Mouse (Mus musculus): ENCODE measurements around the gene Snap47.

The Snap47 gene

GRCm38 (mm10) chr11:59421967-59422366, 29.0 kb downstream of the Snap47 start:
- DNase-seq (ENCODE audit: low spot score in 2 of 2), result no peak

DNA sequence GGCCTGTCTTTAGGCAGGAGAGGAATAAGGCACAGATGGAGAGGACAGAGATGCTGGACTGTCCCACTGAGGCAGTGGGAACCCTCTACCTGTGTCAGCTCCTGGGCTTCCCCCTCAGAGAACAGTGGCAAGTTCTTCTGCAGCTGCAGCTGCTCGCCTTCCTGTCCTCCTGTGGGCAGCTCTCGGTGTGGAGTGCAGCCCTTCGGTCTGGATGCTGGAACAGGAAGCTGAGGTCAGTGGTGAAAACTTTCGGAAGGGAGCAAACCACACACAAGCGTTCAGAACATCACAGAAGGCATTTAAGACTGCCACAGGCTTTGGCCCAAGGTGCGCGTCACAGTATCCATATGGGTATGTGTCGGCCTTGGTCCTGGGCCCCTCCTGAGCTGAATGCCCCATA, 29.6 kb downstream of the Snap47 start:
- DNase-seq (ENCODE audit: low spot score in 2 of 2), result no peak

DNA sequence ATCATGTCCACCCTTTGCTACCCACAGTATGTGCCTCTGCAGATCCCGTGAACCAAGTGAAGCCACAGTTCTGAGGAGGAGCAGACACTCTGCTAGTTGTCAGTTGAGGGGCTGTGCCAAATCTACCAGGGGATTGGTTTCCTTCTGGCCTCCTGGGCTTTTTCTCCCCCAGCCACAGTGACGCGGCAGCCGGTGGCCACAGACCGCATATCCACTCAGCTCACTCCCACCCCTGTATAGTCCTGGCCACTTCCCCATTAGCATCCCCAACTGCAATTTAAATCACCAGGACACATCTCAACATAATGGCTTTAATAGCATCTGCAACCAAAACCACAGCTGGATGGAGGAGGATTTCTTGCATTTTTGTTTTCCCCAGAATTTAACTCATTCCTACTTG, 32.3 kb downstream of the Snap47 start:
- no peak for DNase-seq (ENCODE audit: low spot score in 2 of 2)

DNA sequence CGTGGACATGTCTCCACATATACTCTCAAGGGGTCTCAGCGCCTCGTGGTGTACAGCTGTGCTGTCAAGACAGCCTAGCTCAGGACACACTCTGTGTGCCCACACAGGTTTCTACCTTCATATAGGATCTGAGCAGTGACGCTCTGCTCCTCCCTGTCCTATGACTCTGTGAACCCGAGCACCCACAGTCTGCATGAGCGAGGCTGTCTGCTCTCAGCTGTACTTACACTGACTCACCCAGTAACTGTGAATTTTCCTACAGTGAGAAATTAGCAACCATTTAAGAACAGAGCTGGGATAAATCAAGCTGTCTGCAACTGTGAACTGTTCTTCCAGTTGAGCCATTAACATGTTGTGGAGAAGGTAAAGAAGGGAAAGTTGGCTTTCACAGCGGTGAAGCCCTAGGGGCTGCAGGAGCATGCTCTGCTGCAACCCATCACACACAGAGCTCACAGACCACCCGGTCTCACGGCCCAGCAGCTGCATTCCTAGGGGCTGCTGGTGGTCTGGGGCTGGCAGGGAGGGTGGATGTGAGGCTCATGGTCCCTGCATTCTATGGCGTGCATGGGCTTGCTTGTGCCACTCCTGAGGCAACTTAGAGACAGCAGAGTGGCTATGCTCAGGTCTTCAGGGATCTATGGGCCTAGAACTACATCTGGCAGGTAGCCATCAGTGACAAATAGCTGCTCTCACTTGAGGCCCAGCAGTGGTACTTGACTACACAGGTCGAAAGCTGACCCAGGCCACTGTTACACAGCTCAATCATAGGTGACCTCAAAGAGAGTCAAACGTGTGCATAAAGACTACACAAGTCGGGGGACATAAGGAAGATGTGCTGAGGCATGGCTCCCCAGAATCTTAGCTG, 37.8 kb downstream of the Snap47 start:
- DNase-seq (ENCODE audit: low spot score in 2 of 2), result no peak

- DNase-seq (ENCODE audit: low spot score in 2 of 2), result no peak
Observed at GRCm38 (mm10) chr11:59412058-59412457, 38.9 kb downstream of the Snap47 start.

- no peak for DNase-seq (ENCODE audit: low spot score in 2 of 2)
Observed at GRCm38 (mm10) chr11:59410851-59411250, 40.1 kb downstream of the Snap47 start.

- no peak for DNase-seq (ENCODE audit: low spot score in 2 of 2)
Observed at GRCm38 (mm10) chr11:59405761-59406160, 45.2 kb downstream of the Snap47 start.

- DNase-seq (ENCODE audit: low spot score in 2 of 2), result no peak
Observed at GRCm38 (mm10) chr11:59400876-59401275, 50.1 kb downstream of the Snap47 start.

DNA sequence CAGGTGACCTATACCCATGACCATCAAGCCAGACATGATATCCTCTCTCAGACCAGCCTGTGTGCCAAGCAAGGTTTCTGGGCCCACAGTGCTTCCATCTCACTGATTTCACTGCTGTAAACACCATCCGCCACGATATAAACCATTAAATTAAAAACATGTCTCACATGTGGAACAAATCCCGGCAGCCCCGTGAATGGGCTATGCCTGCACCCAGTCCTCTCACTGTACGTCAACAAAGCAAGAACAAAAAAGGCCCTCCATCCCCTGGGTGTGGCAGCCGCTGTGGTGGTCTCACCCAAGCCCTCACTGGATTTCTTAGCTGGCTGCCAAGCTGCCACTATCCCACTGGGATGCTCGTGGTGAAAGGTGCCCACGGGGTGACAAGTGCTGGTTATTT, 51.2 kb downstream of the Snap47 start:
- DNase-seq (ENCODE audit: low spot score in 2 of 2), result no peak

GRCm38 (mm10) chr11:59397536-59398371, 53.2 kb downstream of the Snap47 start:
- DNase-seq (ENCODE audit: low spot score in 2 of 2), result no peak

DNA sequence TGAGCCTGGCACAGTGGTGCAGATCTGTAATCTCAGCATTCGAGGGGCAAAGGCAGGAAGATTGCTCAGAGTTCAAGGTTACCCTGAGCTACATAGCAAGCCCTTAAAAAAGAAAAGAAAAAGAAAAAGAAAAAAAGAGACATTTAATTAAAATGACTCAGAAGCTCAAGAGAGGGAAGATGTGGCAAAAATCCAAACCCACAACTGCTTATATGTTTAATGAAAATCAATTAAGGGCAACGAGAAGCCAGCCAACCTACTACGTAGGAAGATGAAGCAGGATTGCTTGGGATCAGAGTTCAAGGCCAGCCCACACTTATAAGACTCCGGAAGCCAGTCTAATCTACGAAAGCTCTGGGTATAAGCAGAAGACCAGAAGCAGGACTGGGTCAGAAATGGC, 56.5 kb downstream of the Snap47 start:
- no peak for DNase-seq (ENCODE audit: low spot score in 2 of 2)

- no peak for DNase-seq (ENCODE audit: low spot score in 2 of 2)
Observed at GRCm38 (mm10) chr11:59393591-59393990, 57.4 kb downstream of the Snap47 start.

DNA sequence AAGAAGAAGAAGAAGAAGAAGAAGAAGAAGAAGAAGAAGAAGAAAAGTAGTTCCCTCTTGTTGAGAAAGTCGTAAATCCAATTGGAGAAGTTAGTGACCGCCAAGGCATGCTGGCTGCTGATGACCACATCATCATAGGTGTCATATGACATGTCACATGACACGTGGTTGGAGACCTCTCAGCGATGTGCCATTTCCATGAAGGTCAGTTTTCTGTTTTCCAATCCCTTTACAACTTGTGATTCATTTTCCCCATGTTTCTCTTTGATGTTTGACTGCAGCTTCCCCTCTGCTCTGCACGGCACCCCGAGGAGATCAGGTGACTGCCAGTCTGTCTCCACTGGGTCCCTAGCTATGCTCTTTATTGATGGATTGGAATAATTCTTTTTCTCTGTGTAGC, 58.7 kb downstream of the Snap47 start:
- DNase-seq (ENCODE audit: low spot score in 2 of 2), result no peak

DNA sequence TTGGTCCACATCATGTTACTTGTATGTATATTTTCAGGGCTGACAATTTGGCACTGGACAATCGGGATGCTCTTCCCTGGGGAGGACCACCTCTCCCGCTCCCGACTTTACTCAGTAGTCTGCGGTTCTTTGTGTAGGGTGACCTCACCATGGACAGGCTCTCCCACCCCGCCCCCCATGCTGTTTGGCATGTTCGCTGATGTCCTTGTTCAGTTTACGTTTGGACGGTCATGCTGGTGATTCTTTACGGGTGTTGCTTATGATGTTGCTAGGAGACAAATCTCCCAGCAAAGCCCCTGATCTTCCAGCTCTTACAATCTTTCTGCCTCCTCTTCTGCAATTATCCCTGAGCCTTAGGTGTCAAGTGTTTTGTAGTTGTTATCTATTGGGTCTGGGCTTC, 60.5 kb downstream of the Snap47 start:
- no peak for DNase-seq (ENCODE audit: low spot score in 2 of 2)

DNA sequence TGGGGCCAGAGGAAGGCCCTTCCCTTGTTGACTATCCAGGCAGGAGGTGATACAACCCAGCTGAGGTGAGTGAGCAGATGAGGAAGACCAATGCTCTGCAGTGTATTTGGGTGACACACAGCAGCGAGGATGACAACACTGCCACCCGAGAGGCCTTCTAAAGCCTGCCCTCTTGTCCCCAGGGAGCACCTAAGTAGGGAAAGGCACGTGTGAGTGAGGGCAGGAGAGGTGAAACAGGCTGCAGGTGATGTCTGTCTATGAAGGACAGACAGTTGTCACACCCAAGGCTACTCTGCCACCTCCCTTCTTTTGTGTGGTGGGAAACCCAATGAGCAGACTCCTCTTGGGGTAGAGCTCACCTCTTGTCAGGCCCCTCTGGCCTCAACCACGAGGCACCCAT, 61.4 kb downstream of the Snap47 start:
- no peak for DNase-seq (ENCODE audit: low spot score in 2 of 2)

DNA sequence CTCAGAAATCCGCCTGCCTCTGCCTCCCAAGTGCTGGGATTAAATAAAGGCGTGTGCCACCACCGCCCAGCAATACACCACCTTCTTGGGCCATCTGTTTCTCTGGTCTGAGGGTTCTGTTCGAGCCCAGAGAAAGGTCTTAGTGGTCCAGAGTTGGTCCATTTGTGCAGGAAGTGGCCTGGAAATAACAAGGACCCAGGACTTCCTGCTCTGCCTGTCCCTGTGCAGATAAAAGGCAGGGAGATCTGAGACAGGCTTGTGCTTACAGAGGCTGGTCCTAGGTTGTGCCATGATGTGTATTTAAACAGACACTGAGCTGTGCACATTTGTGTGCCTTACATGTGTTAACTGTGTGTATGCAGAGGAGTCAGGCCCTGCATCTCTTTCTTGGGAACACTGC, 62.2 kb downstream of the Snap47 start:
- DNase-seq (ENCODE audit: low spot score in 2 of 2), result no peak

- no peak for DNase-seq (ENCODE audit: low spot score in 2 of 2)
Observed at GRCm38 (mm10) chr11:59387471-59387870, 63.5 kb downstream of the Snap47 start.

DNA sequence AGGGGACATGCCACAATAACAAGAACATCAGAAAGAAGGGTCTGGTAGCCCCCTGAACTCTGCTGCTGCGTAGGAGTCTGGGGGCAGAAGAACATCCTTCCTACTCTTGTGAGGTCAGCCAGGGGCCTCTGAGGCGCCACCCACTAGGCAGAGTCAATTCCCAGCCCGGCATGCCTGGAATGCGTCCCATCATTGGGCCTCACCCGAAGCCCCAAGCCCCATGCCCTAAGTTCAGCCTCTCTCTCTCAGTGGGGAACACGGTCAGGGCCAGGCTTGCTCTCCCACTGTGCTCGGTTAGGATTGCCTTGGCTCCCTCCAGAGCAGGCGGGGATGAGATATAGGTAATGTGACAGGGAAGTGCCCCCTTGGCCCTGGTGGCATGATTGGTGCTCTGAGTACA, 65.9 kb downstream of the Snap47 start:
- no peak for DNase-seq (ENCODE audit: low spot score in 2 of 2)

GRCm38 (mm10) chr11:59384441-59384959, 66.5 kb downstream of the Snap47 start:
- no peak for DNase-seq (ENCODE audit: low spot score in 2 of 2)

DNA sequence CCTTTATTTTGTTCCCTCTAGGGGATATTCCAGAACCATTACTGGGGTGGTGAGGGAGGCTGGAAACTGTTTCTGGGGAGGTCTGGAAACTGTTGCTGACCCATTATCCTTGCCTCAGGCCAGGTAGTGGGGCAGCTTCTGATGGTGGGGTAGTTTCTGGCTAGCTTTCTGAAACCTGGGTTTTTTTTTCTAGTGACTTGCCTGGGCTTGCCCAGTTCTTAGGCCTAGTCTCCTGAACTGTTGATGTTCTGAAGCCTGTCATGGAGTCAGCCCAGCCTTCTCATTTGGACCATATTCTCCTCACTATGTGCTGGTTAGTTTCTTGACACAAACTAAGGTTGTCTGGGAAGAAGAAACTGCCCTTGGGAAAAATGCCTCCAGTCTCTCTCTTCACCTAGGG, 71.4 kb downstream of the Snap47 start:
- DNase-seq (ENCODE audit: low spot score in 2 of 2), result no peak

- DNase-seq (ENCODE audit: low spot score in 2 of 2), result no peak
Observed at GRCm38 (mm10) chr11:59377999-59378398, 73.0 kb downstream of the Snap47 start.

- no peak for DNase-seq (ENCODE audit: low spot score in 2 of 2)
Observed at GRCm38 (mm10) chr11:59375475-59375874, 75.5 kb downstream of the Snap47 start, which contains the start of gene Prss38. Gene Prss38, minus strand, starts transcription at chr11:59375657.

- DNase-seq (ENCODE audit: low spot score in 2 of 2), result no peak
Observed at GRCm38 (mm10) chr11:59369848-59370247, 81.1 kb downstream of the Snap47 start.

All from spleen, postnatal 10 days (tissue).